Comparison of ENCODE assay signal across 11 mouse cellular contexts in genomic region chr15:27682619-27683018, GRCm38 (mm10). TPM values are rescaled to one million over a fixed set of nuclear protein-coding genes. Genes with fewer than 3 reads are reported as not detected.
DNase-seq lines count a peak whose midpoint lies in the region; ATAC-seq lines count a peak whose summit lies in the region.
"Had no signal": no experiment of that assay in that cellular context is flagged by ENCODE, and none has a peak within 500 bp of the region (broad histone marks: within the 10 kb centered on the region; RNA-seq: fewer than 3 reads in every experiment).

No protein-coding gene starts in this region.

- H3K36me3 ChIP-seq in lung, embryonic 16.5 days (ENCODE audit: control insufficient read depth, insufficient read depth, low read length) = no peaks in the 10 kb centered on the region
- no peaks in the 10 kb centered on the region for H3K36me3 ChIP-seq in embryonic facial prominence, embryonic 10.5 days (replicated peaks)
- H3K36me3 ChIP-seq: heart, embryonic 15.5 days had no signal

- H3K27ac ChIP-seq in lung, embryonic 16.5 days (ENCODE audit: low read length) = peak overlapping the region; percentile 72
- no peak overlapping the region for H3K27ac ChIP-seq in embryonic facial prominence, embryonic 10.5 days (replicated peaks)
- H3K27ac ChIP-seq: heart, embryonic 15.5 days had no signal

- H3K27me3 ChIP-seq in lung, embryonic 16.5 days (ENCODE audit: control insufficient read depth, insufficient read depth, low read depth, low read length) = no peaks in the 10 kb centered on the region
- peaks cover 22% of the 10 kb centered on the region for H3K27me3 ChIP-seq in embryonic facial prominence, embryonic 10.5 days (replicated peaks; ENCODE audit: low read depth, poor library complexity, severe bottlenecking)

- H3K4me1 ChIP-seq in lung, embryonic 16.5 days (replicated peaks; ENCODE audit: control insufficient read depth, insufficient read depth, low read length) = peaks cover 3% of the 10 kb centered on the region; the same call in 1 of the 2 replicates
- peaks cover 29% of the 10 kb centered on the region for H3K4me1 ChIP-seq in embryonic facial prominence, embryonic 10.5 days

- no peaks in the 10 kb centered on the region for H3K9me3 ChIP-seq in lung, embryonic 16.5 days (ENCODE audit: control insufficient read depth, low read length)
- H3K9me3 ChIP-seq in embryonic facial prominence, embryonic 10.5 days = no peaks in the 10 kb centered on the region
- H3K9me3 ChIP-seq: heart, embryonic 15.5 days had no signal

- no peak overlapping the region for H3K9ac ChIP-seq in lung, embryonic 16.5 days (ENCODE audit: low read length)
- H3K9ac ChIP-seq: heart, embryonic 15.5 days had no signal

- ATAC-seq in lung, embryonic 16.5 days (ENCODE audit: low read depth) = no peak
- ATAC-seq: midbrain, embryonic 16.5 days had no signal

- H3K4me2 ChIP-seq in lung, embryonic 16.5 days (ENCODE audit: low read depth, low read length) = peak overlapping the region; percentile 7; the same call in 1 of the 2 replicates

- no peak overlapping the region for H3K4me3 ChIP-seq in lung, embryonic 16.5 days (ENCODE audit: low read length)
- H3K4me3 ChIP-seq in embryonic facial prominence, embryonic 10.5 days = no peak overlapping the region

- peak; percentile 89 for DNase-seq in heart, adult 11 months
- DNase-seq in heart, postnatal 10 days = no peak
- no peak for DNase-seq in lung, adult 18-20 months
- peak; percentile 37 for DNase-seq in embryonic facial prominence, embryonic 10.5 days (ENCODE audit: low spot score)
- peak; percentile 34 for DNase-seq in retina, embryonic 14.5 days (ENCODE audit: low spot score)
- no peak for DNase-seq in gastrocnemius, postnatal 4 days (ENCODE audit: low spot score in 2 of 2)
- no peak for DNase-seq in heart, adult 8-10 months (ENCODE audit: low spot score)
- DNase-seq: liver had no signal

- intact Hi-C loops in heart, postnatal 10 days (cut with DNase I) = loop anchor here (10.0 kb wide), 1 partner anchor 502 kb away; no protein-coding TSS in a partner anchor

- WGBS in lung, embryonic 16.5 days = 19% methylated on average over 9 of the region's 9 CpGs
- 34% methylated on average over 9 of the region's 9 CpGs for WGBS in embryonic facial prominence, embryonic 10.5 days

RNA-seq across cellular contexts. Expression of gene Otulinl, which starts 1.2 kb away (rescaled TPM):
- 1 to 10 TPM; 1.2 to 3.6 TPM for total RNA-seq in heart, postnatal 10 days (2021)
- 27.5 and 34.8 TPM in 2 replicates for polyA plus RNA-seq in lung, embryonic 16.5 days (2015; fragmentation: Nextera tagmentation; extraction: Ambion mirVana)
- polyA plus RNA-seq in embryonic facial prominence, embryonic 10.5 days (2016; fragmentation: Nextera tagmentation; extraction: Ambion mirVana) = 6.8 and 7.9 TPM in 2 replicates
- 1 to 10 TPM; 5.5 to 6.2 TPM for total RNA-seq in gastrocnemius, postnatal 4 days (2021)
- total RNA-seq in heart, adult 8-10 months (2022) = 1 to 10 TPM in 2 of 4 experiments, under 1 TPM in 2; 0.79 to 2.2 (median 1.1) TPM

RNA-seq across cellular contexts. Expression of gene Otulin, which starts 52.1 kb away (rescaled TPM):
- 10 to 100 TPM; 38.2 to 43.5 TPM for total RNA-seq in heart, postnatal 10 days (2021)
- polyA plus RNA-seq in lung, embryonic 16.5 days (2015; fragmentation: Nextera tagmentation; extraction: Ambion mirVana) = 13.0 and 22.4 TPM in 2 replicates
- 26.4 and 27.7 TPM in 2 replicates for polyA plus RNA-seq in embryonic facial prominence, embryonic 10.5 days (2016; fragmentation: Nextera tagmentation; extraction: Ambion mirVana)
- 10 to 100 TPM; 23.8 to 28.1 TPM for total RNA-seq in gastrocnemius, postnatal 4 days (2021)
- 10 to 100 TPM; 25.7 to 29.2 (median 27.6) TPM for total RNA-seq in heart, adult 8-10 months (2022)

Comparison
In these comparisons a context has a peak if more than half of its experiments do, and no peak if none do; other contexts are left out.
1. DNase-seq: peak in heart, adult 11 months (single experiment), embryonic facial prominence, embryonic 10.5 days (single experiment) and retina, embryonic 14.5 days (single experiment); none in heart, postnatal 10 days (0 of 2), lung, adult 18-20 months (0 of 2), gastrocnemius, postnatal 4 days (0 of 2) and heart, adult 8-10 months (single experiment).